23 mouse cellular contexts compared by ENCODE assay signal in genomic region chr4:127900893-127901456, GRCm38 (mm10).
DNase-seq lines count a peak whose midpoint lies in the region; ATAC-seq lines count a peak whose summit lies in the region.
"Had no signal": no experiment of that assay in that cellular context is flagged by ENCODE, and none has a peak within 500 bp of the region (broad histone marks: within the 10 kb centered on the region; RNA-seq: fewer than 3 reads in every experiment).

No protein-coding gene starts in this region.

- 66% methylated on average over 7 of the region's 7 CpGs for WGBS in forebrain, embryonic 14.5 days
- 85% methylated on average over 7 of the region's 7 CpGs for WGBS in forebrain, embryonic 10.5 days
- 56% methylated on average over 7 of the region's 7 CpGs for WGBS in forebrain, embryonic 16.5 days
- 81% methylated on average over 7 of the region's 7 CpGs for WGBS in forebrain, embryonic 11.5 days

- no peak overlapping the region for H3K27ac ChIP-seq in forebrain, embryonic 14.5 days (ENCODE audit: low read depth, low read length)
- no peak overlapping the region for H3K27ac ChIP-seq in forebrain, embryonic 10.5 days
- H3K27ac ChIP-seq in forebrain, embryonic 16.5 days (ENCODE audit: low read length): no peak overlapping the region
- no peak overlapping the region for H3K27ac ChIP-seq in forebrain, embryonic 11.5 days (ENCODE audit: low read depth, low read length)
- H3K27ac ChIP-seq: embryonic facial prominence, embryonic 10.5 days; embryonic facial prominence, embryonic 12.5 days had no signal

- no peak for ATAC-seq in forebrain, embryonic 14.5 days
- ATAC-seq in forebrain, embryonic 16.5 days: peak; percentile 65
- ATAC-seq in forebrain, embryonic 11.5 days (replicated peaks; ENCODE audit: low FRiP score): no peak
- ATAC-seq: activated CD4-positive, CD25-positive, alpha-beta regulatory T cell, adult 4 months; CD4-positive, CD25-positive, alpha-beta regulatory T cell, adult 4 months; Patski had no signal

- H3K4me2 ChIP-seq in forebrain, embryonic 14.5 days (ENCODE audit: low read length): no peak overlapping the region
- no peak overlapping the region for H3K4me2 ChIP-seq in forebrain, embryonic 16.5 days (ENCODE audit: low read length)
- H3K4me2 ChIP-seq in forebrain, embryonic 11.5 days (ENCODE audit: low read depth, low read length, severe bottlenecking): no peak overlapping the region
- H3K4me2 ChIP-seq: embryonic facial prominence, embryonic 12.5 days had no signal

- H3K9ac ChIP-seq in forebrain, embryonic 14.5 days (ENCODE audit: low read length): no peak overlapping the region
- H3K9ac ChIP-seq in forebrain, embryonic 16.5 days (replicated peaks; ENCODE audit: low read depth, low read length): no peak overlapping the region
- H3K9ac ChIP-seq in forebrain, embryonic 11.5 days (ENCODE audit: low read length): no peak overlapping the region
- H3K9ac ChIP-seq: embryonic facial prominence, embryonic 12.5 days had no signal

- no peaks in the 10 kb centered on the region for H3K9me3 ChIP-seq in forebrain, embryonic 14.5 days (replicated peaks; ENCODE audit: control insufficient read depth, low read length)
- H3K9me3 ChIP-seq in forebrain, embryonic 10.5 days: no peaks in the 10 kb centered on the region
- H3K9me3 ChIP-seq in forebrain, embryonic 16.5 days (ENCODE audit: control insufficient read depth, low read length): no peaks in the 10 kb centered on the region
- no peaks in the 10 kb centered on the region for H3K9me3 ChIP-seq in forebrain, embryonic 11.5 days (ENCODE audit: control insufficient read depth, low read length)
- H3K9me3 ChIP-seq: embryonic facial prominence, embryonic 10.5 days; embryonic facial prominence, embryonic 12.5 days had no signal

- H3K4me3 ChIP-seq in forebrain, embryonic 14.5 days (ENCODE audit: low read depth, low read length): no peak overlapping the region
- H3K4me3 ChIP-seq in forebrain, embryonic 10.5 days: no peak overlapping the region
- no peak overlapping the region for H3K4me3 ChIP-seq in forebrain, embryonic 16.5 days (replicated peaks; ENCODE audit: low read length)
- no peak overlapping the region for H3K4me3 ChIP-seq in forebrain, embryonic 11.5 days (ENCODE audit: low read depth, low read length)
- H3K4me3 ChIP-seq: embryonic facial prominence, embryonic 10.5 days; embryonic facial prominence, embryonic 12.5 days had no signal

- peak; percentile 39 for DNase-seq in forebrain, embryonic 14.5 days (ENCODE audit: low spot score)
- no peak for DNase-seq in forebrain, embryonic 10.5 days (ENCODE audit: extremely low spot score, low spot score)
- no peak for DNase-seq in forebrain, embryonic 11.5 days (ENCODE audit: low spot score)
- DNase-seq in heart, adult 11 months: peak; percentile 33
- DNase-seq in heart, adult 18-20 months: no peak
- no peak for DNase-seq in gastrocnemius, postnatal 10 days
- DNase-seq: adrenal gland, adult 8-10 months; adrenal gland, postnatal 14 days; adrenal gland, postnatal 36 days; B cell, adult 2 months; cerebellum, adult 11-12 months; cerebellum, adult 2 months; cerebellum, adult 9-10 months; cerebellum, postnatal 10 days; cerebellum, postnatal 25 days had no signal

- H3K27me3 ChIP-seq in forebrain, embryonic 14.5 days (replicated peaks; ENCODE audit: control insufficient read depth, insufficient read depth, low read length): no peaks in the 10 kb centered on the region
- H3K27me3 ChIP-seq in forebrain, embryonic 10.5 days (ENCODE audit: poor library complexity, severe bottlenecking): no peaks in the 10 kb centered on the region
- H3K27me3 ChIP-seq in forebrain, embryonic 16.5 days (replicated peaks; ENCODE audit: control insufficient read depth, insufficient read depth, low read length): no peaks in the 10 kb centered on the region
- no peaks in the 10 kb centered on the region for H3K27me3 ChIP-seq in forebrain, embryonic 11.5 days (ENCODE audit: control insufficient read depth, insufficient read depth, low read length)
- H3K27me3 ChIP-seq: CH12.LX; embryonic facial prominence, embryonic 12.5 days; Patski had no signal

- no peaks in the 10 kb centered on the region for H3K36me3 ChIP-seq in forebrain, embryonic 14.5 days (ENCODE audit: control insufficient read depth, insufficient read depth, low read length)
- H3K36me3 ChIP-seq in forebrain, embryonic 10.5 days (replicated peaks): no peaks in the 10 kb centered on the region
- H3K36me3 ChIP-seq in forebrain, embryonic 16.5 days (ENCODE audit: control insufficient read depth, insufficient read depth): no peaks in the 10 kb centered on the region
- H3K36me3 ChIP-seq in forebrain, embryonic 11.5 days (ENCODE audit: control insufficient read depth, insufficient read depth, low read length): no peaks in the 10 kb centered on the region
- H3K36me3 ChIP-seq: embryonic facial prominence, embryonic 10.5 days; embryonic facial prominence, embryonic 12.5 days; G1E had no signal

- H3K4me1 ChIP-seq in forebrain, embryonic 14.5 days (ENCODE audit: control insufficient read depth, insufficient read depth, low read length): no peaks in the 10 kb centered on the region
- no peaks in the 10 kb centered on the region for H3K4me1 ChIP-seq in forebrain, embryonic 10.5 days
- peaks cover 7% of the 10 kb centered on the region; the same call in 1 of the 2 replicates for H3K4me1 ChIP-seq in forebrain, embryonic 16.5 days (replicated peaks; ENCODE audit: control insufficient read depth, insufficient read depth, low read length)
- no peaks in the 10 kb centered on the region for H3K4me1 ChIP-seq in forebrain, embryonic 11.5 days (replicated peaks; ENCODE audit: control insufficient read depth, insufficient read depth, low read length)
- H3K4me1 ChIP-seq: embryonic facial prominence, embryonic 12.5 days had no signal

Comparison
In these comparisons a context has a peak if more than half of its experiments do, and no peak if none do; other contexts are left out.
1. DNase-seq: peak in forebrain, embryonic 14.5 days (single experiment) and heart, adult 11 months (single experiment); none in forebrain, embryonic 10.5 days (single experiment), forebrain, embryonic 11.5 days (single experiment), heart, adult 18-20 months (0 of 2) and gastrocnemius, postnatal 10 days (single experiment).